Mouse (Mus musculus) layer of hippocampus, adult 18-20 months (tissue): ENCODE data around the gene Csnk2a2. TPM values are rescaled to one million over a fixed set of nuclear protein-coding genes. Genes with fewer than 3 reads are reported as not detected.

Source experiments
- DNase-seq, 2 experiments: peaks; one replicate each; pipeline ENCODE4 v3.0.0; 2022; ENCODE audit warnings: low spot score in 2 of 2
- total RNA-seq, 2 experiments: library from RNA; stranded (reverse); gene quantifications; 2 replicates each; pipeline ENCODE4 v1.2.3; 2021

Gene Csnk2a2
- total RNA-seq, 2 experiments from 2014 or later, result 69.8 to 74.0 TPM

DNA sequence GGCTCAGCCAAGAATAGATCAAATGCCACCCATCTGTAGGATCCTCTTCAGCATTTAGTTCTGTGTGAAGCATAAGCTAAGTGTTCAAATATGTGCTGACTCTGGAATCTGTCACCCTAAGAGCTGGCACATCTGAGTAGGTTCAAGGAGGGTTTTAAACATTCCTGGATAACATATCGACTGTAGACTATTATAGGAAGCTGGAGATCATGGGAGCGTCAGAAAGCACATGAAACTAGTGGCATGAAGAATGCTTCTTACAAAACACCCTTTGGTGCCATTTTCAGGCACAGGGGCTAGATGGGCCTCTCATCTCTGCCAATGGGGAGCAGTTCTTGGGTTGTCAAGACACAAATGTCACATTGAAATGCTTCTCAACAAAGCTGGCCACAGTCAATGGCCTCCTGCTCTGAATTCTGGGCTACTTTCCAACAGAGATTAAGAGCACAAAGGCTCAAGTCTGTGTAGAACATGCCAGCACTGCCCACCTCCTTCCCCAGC lies 63.0 kb downstream of the Csnk2a2 start:
- peak in 1 of 2 experiments; percentile 23 for DNase-seq

DNA sequence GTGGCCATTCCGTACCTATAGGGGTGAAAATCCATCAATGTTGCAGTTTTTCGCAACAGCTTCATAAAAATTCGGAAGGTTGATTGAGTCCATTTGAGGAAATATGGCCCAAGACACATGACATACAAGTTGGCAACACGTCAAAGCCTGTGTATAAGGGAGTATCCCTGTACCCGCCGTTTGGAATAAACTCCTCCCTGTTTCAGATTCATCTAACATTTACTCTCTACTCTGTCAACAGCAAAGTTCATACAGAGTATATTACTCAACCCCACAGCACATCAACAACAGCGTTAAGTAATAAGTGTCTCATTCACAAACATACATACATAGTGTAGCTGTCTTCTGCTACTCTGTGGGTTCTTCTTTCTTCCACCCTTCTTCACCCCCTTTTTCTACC lies 65.2 kb downstream of the Csnk2a2 start:
- DNase-seq, result no peak

DNA sequence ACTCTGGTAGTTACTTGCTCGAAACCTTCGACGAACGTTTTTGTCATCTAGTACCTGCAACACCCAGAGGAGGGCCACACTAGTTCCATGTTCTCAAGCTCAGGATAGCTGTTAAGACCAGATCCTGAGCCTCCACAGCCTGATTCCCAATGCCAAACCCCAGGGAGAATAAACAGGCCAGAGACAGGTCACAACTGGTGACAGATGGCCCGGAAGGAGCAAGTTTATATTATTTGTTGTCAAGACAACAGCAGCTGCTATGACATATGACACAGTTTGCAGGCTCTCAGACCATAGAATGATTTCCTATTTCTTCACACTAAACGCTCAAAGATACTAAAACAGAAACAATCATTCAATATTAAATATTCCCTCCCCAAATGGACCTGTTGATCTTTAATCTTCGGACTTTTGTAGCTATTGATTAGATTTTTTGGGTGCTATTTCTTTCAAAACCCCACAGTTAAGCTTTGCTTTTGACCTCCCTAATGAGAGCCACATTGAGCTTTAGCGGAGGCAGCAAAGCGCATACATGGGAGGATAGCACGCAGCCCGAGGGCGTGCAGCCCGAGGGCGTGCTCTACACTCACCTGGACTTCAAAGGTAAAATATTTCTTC lies 67.5 kb downstream of the Csnk2a2 start:
- no peak for DNase-seq

DNA sequence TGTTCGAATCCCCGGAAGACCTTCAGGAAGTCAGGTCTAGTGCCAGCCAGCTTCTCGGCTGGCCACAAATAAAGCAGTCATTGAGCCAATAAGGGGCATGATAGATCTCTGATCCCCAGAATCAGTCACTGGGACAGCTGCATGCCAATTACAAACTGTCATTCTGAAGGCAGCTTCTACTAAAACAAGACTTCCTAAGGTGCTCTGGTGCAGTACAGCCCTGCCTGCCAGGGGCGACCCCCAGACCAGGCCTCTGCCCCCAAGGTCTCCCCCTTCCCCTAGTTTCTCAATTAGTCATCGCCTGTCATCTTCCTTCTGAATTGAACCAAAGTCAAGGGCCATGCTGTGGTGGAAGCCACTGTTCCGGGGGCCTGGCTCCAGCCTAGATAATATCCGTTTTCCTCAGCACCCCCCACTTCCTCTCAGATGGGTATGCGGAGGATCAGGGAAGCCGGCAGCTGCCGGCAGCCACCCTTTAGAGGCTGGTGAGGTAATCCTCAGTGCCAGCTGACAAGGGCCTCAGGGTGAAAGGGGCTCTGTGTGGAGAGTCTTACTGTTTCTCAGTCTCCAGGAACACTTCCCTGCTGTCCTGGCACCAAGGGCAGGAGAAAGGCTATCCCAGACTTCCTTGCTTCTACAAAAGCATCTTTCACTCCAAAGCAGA lies 78.4 kb downstream of the Csnk2a2 start:
- DNase-seq, result no peak

DNA sequence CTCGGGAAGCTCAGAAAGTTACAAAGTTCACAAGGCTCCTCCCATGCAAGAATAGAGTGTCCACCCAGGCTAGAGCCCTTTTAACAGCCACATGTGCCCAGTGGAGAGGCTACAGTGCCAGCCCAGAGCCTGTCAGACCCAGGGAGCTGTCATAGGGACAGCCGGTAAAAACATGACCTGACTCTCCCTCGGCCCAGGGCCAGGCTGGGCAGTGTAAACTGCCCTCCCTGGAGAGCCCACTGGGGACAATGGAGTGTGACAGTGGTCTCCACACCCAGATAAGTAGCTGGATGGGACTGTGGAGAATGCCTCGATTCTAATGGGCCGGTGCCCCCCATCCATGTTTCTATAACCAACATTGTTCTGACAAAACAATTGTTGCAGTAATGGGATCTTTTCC lies 80.3 kb downstream of the Csnk2a2 start:
- DNase-seq, result no peak

DNA sequence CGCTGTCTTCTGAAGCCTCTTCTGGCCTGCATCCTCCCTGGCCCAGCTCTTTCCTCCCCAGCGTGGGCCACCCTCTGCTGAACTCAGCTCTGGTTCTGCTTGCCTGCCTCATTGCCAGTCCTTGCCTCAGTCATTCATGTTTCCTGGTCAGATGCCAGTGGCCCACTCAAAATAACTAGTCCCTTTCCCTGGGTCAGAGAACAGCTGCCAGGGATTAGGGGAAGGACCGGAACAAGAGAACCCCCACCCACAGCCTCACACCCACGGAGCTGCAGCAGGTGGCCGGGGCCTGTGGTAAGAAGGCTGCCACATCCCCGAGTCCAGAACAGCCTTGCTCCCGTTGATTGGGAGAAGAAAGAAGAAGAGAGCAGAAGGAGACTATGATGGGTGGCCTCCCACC lies 88.7 kb downstream of the Csnk2a2 start:
- DNase-seq, result no peak

DNA sequence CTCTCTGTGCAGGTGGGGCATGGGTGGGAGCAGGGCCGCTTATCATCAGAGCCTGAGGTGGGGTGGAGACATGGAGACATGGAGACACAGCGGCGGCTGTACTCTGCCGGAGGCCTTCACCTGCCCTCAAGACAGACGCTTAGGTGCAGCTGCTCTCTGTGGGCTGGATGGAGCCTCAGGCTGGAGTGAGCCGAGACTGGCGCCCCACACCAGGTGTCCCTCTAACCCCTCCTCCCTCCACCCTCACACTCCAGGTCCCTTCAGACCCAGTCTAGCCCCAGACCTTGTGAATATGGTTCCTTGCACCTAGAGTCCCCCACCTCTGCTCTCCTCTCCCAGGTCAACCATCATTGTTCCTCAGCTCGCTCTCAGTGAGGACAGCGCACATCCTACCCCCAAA lies 90.7 kb downstream of the Csnk2a2 start:
- DNase-seq, result no peak

DNA sequence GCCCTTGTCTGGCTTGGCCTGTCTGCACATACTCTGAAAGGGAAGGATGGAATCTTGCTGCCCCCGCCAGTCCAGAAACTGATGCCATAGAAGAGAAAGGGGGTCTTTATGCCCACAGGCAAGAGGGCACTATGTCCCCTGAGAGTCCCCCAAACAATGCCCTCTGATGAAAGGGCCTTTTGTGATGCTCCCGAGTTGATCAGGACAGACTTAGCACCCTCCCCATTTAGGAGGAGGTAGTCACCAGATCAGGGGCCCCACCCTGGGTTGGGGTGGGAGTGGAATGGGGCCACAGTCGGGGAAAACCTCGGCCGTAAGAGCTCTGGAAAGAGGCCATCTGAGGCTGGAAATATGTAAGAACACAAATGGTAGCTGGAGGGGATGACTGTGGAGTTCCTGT lies 92.6 kb downstream of the Csnk2a2 start:
- DNase-seq, result no peak

DNA sequence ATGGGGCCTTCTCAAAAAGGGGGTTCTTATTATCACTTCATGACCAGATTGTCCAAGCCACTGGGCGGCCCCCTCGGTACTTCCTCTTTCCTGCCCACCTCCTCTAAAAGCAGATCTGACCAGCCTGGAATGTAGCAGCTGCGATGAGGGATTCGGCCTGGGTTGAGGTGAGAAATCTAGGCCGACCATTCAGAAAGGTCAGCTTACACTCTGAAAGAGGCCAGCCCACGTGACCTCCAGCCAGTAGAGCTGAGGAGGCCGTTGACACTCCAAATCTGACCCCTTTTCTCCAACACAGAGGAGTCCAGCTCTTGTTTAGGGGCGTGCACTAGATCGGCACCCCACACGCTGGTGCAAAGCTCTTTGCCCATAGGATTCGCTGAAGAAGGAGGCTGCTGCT lies 93.1 kb downstream of the Csnk2a2 start:
- DNase-seq, result no peak

Other genes starting within 250 kb of the Csnk2a2 start
- gene Cngb1, start 183.5 kb downstream of the Csnk2a2 start, total RNA-seq, result under 1 TPM; 0.76 to 0.79 TPM
- gene Tepp, start 179.5 kb downstream of the Csnk2a2 start, total RNA-seq, result under 1 TPM in 1 of 2 experiments, not detected in 1; 0.57 TPM
- 10 to 100 TPM; 17.6 to 18.5 TPM for gene Zfp319, start 158.1 kb downstream of the Csnk2a2 start, total RNA-seq
- gene Usb1, start 157.8 kb downstream of the Csnk2a2 start, total RNA-seq, result 10 to 100 TPM in 1 of 2 experiments, 1 to 10 TPM in 1; 9.8 to 11.2 TPM
- gene Mmp15, start 137.8 kb downstream of the Csnk2a2 start, total RNA-seq, result 10 to 100 TPM; 13.4 to 13.6 TPM
- 10 to 100 TPM; 50.7 to 54.4 TPM for gene Cfap20, start 55.2 kb downstream of the Csnk2a2 start, total RNA-seq
- gene Ccdc113, start 44.0 kb upstream of the Csnk2a2 start, total RNA-seq, result 1 to 10 TPM; 1.6 to 1.8 TPM
- not detected for gene Prss54, start 86.3 kb upstream of the Csnk2a2 start, total RNA-seq
- 1 to 10 TPM; 2.2 to 3.0 TPM for gene Gins3, start 143.4 kb upstream of the Csnk2a2 start, total RNA-seq
- 1,000 to 10,000 TPM; 1,366 to 1,373 TPM for gene Ndrg4, start 186.9 kb upstream of the Csnk2a2 start, total RNA-seq
- gene Setd6, start 225.8 kb upstream of the Csnk2a2 start, total RNA-seq, result 10 to 100 TPM; 17.7 to 22.8 TPM